Mouse (Mus musculus): ENCODE data around the gene Ccn2. TPM values are rescaled to one million over a fixed set of nuclear protein-coding genes. Genes with fewer than 3 reads are reported as not detected.
"Not testable (repeated sequence)": the region's sequence is repeated elsewhere in the genome, so short reads cannot be mapped to it uniquely, and the experiment has no call there.

Ccn2 gene
- polyA plus RNA-seq, 1 experiment from 2014 or later = 3.8 TPM

GRCm38 (mm10) chr10:24609766-24610165 is 14.5 kb downstream of the Ccn2 start:
- WGBS = 89% methylated on average over 9 of the region's 9 CpGs

GRCm38 (mm10) chr10:24614726-24615125 is 19.5 kb downstream of the Ccn2 start:
- Histone ChIP-seq H3K4me1 (replicated peaks) (no peaks in the 10 kb centered on the region), H3K4me2 (no peak overlapping the region), H3K27me3 (no peaks in the 10 kb centered on the region), H3K36me3 (no peaks in the 10 kb centered on the region), H3K27ac (no peak overlapping the region), H3K4me3 (no peak overlapping the region), H3K9me3 (no peaks in the 10 kb centered on the region), H3K9ac (no peak overlapping the region)
- 94% methylated on average over 4 of the region's 4 CpGs for WGBS
- ATAC-seq (ENCODE audit: low FRiP score) = no peak

More at GRCm38 (mm10) chr10:24609766-24610165, 14.5 kb downstream of the Ccn2 start:
- no peaks in the 10 kb centered on the region for H3K4me1 ChIP-seq (replicated peaks)
- no peaks in the 10 kb centered on the region for H3K27me3 ChIP-seq
- ATAC-seq (ENCODE audit: low FRiP score) = no peak
- no peak overlapping the region for H3K9ac ChIP-seq
- H3K4me2 ChIP-seq = no peak overlapping the region
- no peak overlapping the region for H3K27ac ChIP-seq
- no peak overlapping the region for H3K4me3 ChIP-seq
- H3K9me3 ChIP-seq = no peaks in the 10 kb centered on the region
- no peaks in the 10 kb centered on the region for H3K36me3 ChIP-seq

- Histone ChIP-seq H3K4me2 (no peak overlapping the region), H3K4me1 (replicated peaks) (no peaks in the 10 kb centered on the region), H3K9ac (no peak overlapping the region), H3K27ac (no peak overlapping the region), H3K4me3 (no peak overlapping the region), H3K9me3 (no peaks in the 10 kb centered on the region), H3K27me3 (no peaks in the 10 kb centered on the region), H3K36me3 (no peaks in the 10 kb centered on the region)
- 86% methylated on average over 6 of the region's 6 CpGs for WGBS
- no peak for ATAC-seq (ENCODE audit: low FRiP score)
Measured at GRCm38 (mm10) chr10:24615799-24616198, 20.6 kb downstream of the Ccn2 start.

- H3K9ac ChIP-seq = not testable (repeated sequence)
- 94% methylated on average over 1 of the region's 1 CpGs for WGBS
Measured at GRCm38 (mm10) chr10:24616572-24616971, 21.3 kb downstream of the Ccn2 start.

GRCm38 (mm10) chr10:24621572-24621971 is 26.3 kb downstream of the Ccn2 start:
- Histone ChIP-seq H3K4me3 (no peak overlapping the region), H3K27me3 (no peaks in the 10 kb centered on the region; the same call in 1 of the 2 replicates), H3K4me1 (replicated peaks) (no peaks in the 10 kb centered on the region), H3K27ac (no peak overlapping the region), H3K9ac (no peak overlapping the region), H3K36me3 (no peaks in the 10 kb centered on the region), H3K4me2 (no peak overlapping the region), H3K9me3 (no peaks in the 10 kb centered on the region)
- 40% methylated on average over 9 of the region's 9 CpGs for WGBS
- no peak for ATAC-seq (ENCODE audit: low FRiP score)

More at GRCm38 (mm10) chr10:24616572-24616971, 21.3 kb downstream of the Ccn2 start:
- H3K27me3 ChIP-seq; H3K4me1 ChIP-seq (replicated peaks); H3K9me3 ChIP-seq; H3K27ac ChIP-seq; H3K4me3 ChIP-seq; H3K36me3 ChIP-seq; ATAC-seq (ENCODE audit: low FRiP score); H3K4me2 ChIP-seq: not testable (repeated sequence)

- Histone ChIP-seq H3K27ac (no peak overlapping the region), H3K27me3 (no peaks in the 10 kb centered on the region; the same call in 1 of the 2 replicates), H3K4me2 (no peak overlapping the region), H3K4me1 (replicated peaks) (no peaks in the 10 kb centered on the region), H3K4me3 (no peak overlapping the region), H3K9ac (no peak overlapping the region), H3K36me3 (no peaks in the 10 kb centered on the region), H3K9me3 (no peaks in the 10 kb centered on the region)
- no peak for ATAC-seq (ENCODE audit: low FRiP score)
- 24% methylated on average over 7 of the region's 7 CpGs for WGBS
Measured at GRCm38 (mm10) chr10:24622586-24622985, 27.3 kb downstream of the Ccn2 start.

- no peak overlapping the region for H3K4me3 ChIP-seq
- H3K9ac ChIP-seq = no peak overlapping the region
- H3K36me3 ChIP-seq = no peaks in the 10 kb centered on the region
- H3K4me1 ChIP-seq (replicated peaks) = no peaks in the 10 kb centered on the region
- H3K4me2 ChIP-seq = 0 out of 2 replicates have a peak overlapping the region, but pooled peaks have one; percentile 6
- H3K9me3 ChIP-seq = no peaks in the 10 kb centered on the region
- H3K27ac ChIP-seq = no peak overlapping the region
- H3K27me3 ChIP-seq = peaks cover 4% of the 10 kb centered on the region; the same call in 1 of the 2 replicates
- peak; percentile 81 for ATAC-seq (ENCODE audit: low FRiP score)
- 34% methylated on average over 24 of the region's 24 CpGs for WGBS
Measured at GRCm38 (mm10) chr10:24625060-24625701, 29.9 kb downstream of the Ccn2 start.

GRCm38 (mm10) chr10:24627262-24627661 is 32.0 kb downstream of the Ccn2 start:
- no peak for ATAC-seq (ENCODE audit: low FRiP score)
- no peak overlapping the region for H3K27ac ChIP-seq
- WGBS = 68% methylated on average over 12 of the region's 12 CpGs

GRCm38 (mm10) chr10:24628466-24628865 is 33.2 kb downstream of the Ccn2 start:
- H3K4me1 ChIP-seq (replicated peaks) = no peaks in the 10 kb centered on the region
- peaks cover 4% of the 10 kb centered on the region; the same call in 1 of the 2 replicates for H3K27me3 ChIP-seq
- H3K4me3 ChIP-seq = no peak overlapping the region
- H3K4me2 ChIP-seq = no peak overlapping the region
- ATAC-seq (ENCODE audit: low FRiP score) = no peak
- H3K36me3 ChIP-seq = no peaks in the 10 kb centered on the region
- H3K9ac ChIP-seq = no peak overlapping the region
- H3K9me3 ChIP-seq = no peaks in the 10 kb centered on the region
- WGBS = 84% methylated on average over 9 of the region's 9 CpGs
- no peak overlapping the region for H3K27ac ChIP-seq

More at GRCm38 (mm10) chr10:24627262-24627661, 32.0 kb downstream of the Ccn2 start:
- Histone ChIP-seq H3K4me2 (no peak overlapping the region), H3K4me3 (no peak overlapping the region), H3K27me3 (peaks cover 4% of the 10 kb centered on the region; the same call in 1 of the 2 replicates), H3K36me3 (no peaks in the 10 kb centered on the region), H3K4me1 (replicated peaks) (no peaks in the 10 kb centered on the region), H3K9me3 (no peaks in the 10 kb centered on the region), H3K9ac (no peak overlapping the region)

- no peak overlapping the region for H3K9ac ChIP-seq
- no peak overlapping the region for H3K4me2 ChIP-seq
- no peaks in the 10 kb centered on the region for H3K4me1 ChIP-seq (replicated peaks)
- H3K27me3 ChIP-seq = 0 out of 2 replicates have a peak, but pooled peaks cover 4% of the 10 kb centered on the region
- H3K9me3 ChIP-seq = no peaks in the 10 kb centered on the region
- H3K36me3 ChIP-seq = no peaks in the 10 kb centered on the region
- H3K4me3 ChIP-seq = no peak overlapping the region
- WGBS = 55% methylated on average over 9 of the region's 9 CpGs
- ATAC-seq (ENCODE audit: low FRiP score) = no peak
- H3K27ac ChIP-seq = no peak overlapping the region
Measured at GRCm38 (mm10) chr10:24629086-24629720, 34.0 kb downstream of the Ccn2 start.

GRCm38 (mm10) chr10:24630469-24631081 is 35.3 kb downstream of the Ccn2 start:
- no peak overlapping the region for H3K27ac ChIP-seq
- no peaks in the 10 kb centered on the region for H3K4me1 ChIP-seq (replicated peaks)
- H3K9ac ChIP-seq = no peak overlapping the region
- H3K36me3 ChIP-seq = no peaks in the 10 kb centered on the region
- 27% methylated on average over 18 of the region's 18 CpGs for WGBS
- H3K4me2 ChIP-seq = peak overlapping the region; percentile 35
- no peaks in the 10 kb centered on the region for H3K9me3 ChIP-seq
- H3K27me3 ChIP-seq = 0 out of 2 replicates have a peak, but pooled peaks cover 4% of the 10 kb centered on the region
- H3K4me3 ChIP-seq = no peak overlapping the region
- peak; percentile 62; the same call in 1 of the 2 replicates for ATAC-seq (ENCODE audit: low FRiP score)

- Histone ChIP-seq H3K27ac (no peak overlapping the region), H3K9ac (no peak overlapping the region), H3K4me3 (no peak overlapping the region), H3K9me3 (no peaks in the 10 kb centered on the region), H3K4me1 (replicated peaks) (no peaks in the 10 kb centered on the region), H3K4me2 (no peak overlapping the region), H3K27me3 (0 out of 2 replicates have a peak, but pooled peaks cover 4% of the 10 kb centered on the region), H3K36me3 (no peaks in the 10 kb centered on the region)
- ATAC-seq (ENCODE audit: low FRiP score) = peak; percentile 55; the same call in 1 of the 2 replicates
- WGBS = 92% methylated on average over 5 of the region's 5 CpGs
Measured at GRCm38 (mm10) chr10:24631122-24631521, 35.9 kb downstream of the Ccn2 start.
